Mouse (Mus musculus) inflammation-experienced regulatory T-cells (primary cell): ENCODE results near the gene Pipox. TPM values are rescaled to one million over a fixed set of nuclear protein-coding genes. Genes with fewer than 3 reads are reported as not detected.

Experiments
- polyA plus RNA-seq, 2 experiments: library from polyadenylated mRNA; unstranded; fragments of 100-300 nt; shearing (Covaris generic); gene quantifications; one replicate each; pipeline ENCODE4 v1.2.1; 2017

Gene Pipox
- polyA plus RNA-seq = 1 to 10 TPM in 1 of 2 experiments, under 1 TPM in 1; 0.18 to 1.2 TPM

DNA sequence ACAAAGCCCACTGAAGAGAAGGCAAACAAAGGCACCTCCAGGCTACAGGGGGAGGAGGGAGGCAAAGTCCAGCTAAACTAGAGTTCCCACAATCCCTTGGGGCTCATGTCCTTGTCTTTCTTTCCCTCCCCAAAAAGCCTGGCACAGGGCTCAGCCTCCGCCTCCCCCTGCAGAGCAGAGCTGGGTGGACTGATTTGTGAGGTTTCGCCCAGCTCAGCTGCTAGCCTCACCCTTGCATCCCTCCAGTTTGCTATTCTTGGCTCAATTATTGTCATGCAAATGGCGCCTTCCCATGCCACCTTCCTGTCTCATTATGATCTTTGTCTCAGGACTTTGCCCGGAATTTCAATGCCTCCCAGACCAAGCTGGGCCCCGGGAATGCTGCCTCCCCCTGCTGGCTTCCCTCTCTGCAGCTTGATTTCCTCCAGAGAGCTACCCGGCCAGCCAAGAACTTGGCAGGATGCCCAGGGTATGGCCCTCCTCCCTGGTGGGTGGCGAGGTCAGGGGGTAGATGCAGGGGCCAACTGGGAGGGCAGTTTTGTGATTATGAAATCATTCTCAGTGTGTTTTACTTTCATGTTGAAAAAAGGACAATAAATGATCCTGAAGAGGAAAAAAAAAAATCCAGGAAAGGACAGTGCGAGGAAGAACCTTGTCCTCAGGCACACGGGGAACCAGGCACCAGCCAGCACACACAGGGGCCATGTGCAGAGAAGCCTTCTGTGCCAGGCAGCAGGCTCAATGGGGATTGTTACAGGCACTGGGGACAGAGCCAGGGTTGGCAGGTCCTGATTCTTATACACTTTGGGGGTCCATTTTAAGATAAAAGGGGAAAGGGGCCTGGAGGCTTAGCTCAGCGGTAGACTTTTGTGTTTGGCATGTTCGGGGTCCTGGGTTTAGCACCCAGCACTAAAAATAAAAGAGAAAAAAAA is at the start of gene Pipox:
Gene Pipox (minus strand): TSS at position 310 of the 932 bp plus-strand sequence.

DNA sequence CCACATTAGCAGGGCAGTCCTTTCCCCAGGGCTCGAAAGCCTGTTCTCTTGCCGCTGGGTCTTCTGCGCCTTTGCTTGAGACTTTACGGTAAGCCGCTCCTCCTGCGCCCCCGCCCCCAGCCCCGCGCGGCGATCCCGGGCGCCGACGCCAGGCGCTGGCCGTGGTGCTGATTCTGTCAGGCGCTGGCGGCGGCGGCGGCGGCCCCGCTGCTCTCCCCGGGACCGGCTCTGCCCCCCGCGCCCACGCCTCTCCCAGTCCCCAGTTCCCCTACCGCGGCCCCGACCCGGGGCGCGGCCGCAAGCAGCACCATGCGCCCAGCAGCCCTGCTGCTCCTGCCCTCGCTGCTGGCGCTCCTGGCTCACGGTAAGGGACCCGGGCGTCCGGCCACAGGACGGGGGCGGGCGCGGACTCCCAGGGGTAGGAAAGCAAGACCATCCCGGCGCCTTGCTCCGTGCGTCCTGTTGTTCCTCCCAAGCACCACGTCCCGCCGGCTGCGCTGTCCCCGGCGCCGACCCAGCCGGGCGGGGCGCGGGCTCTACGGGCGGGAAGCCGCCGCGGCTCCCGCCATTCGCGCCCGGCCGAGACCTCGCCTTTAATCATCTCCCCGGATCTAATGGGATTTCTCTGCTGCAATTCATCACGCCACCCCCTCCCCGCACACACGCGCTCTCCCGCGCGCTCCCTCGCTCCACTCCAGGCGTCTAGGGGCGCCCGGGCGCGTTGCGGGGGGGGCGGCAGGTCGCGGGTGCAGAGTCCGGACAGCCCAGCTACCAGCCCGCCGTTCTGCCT is 37.0 kb upstream of the Pipox start, which contains the start of gene Sez6:
Gene Sez6 (plus strand): TSS at position 50 of the 790 bp plus-strand sequence.

Other genes starting within 250 kb of the Pipox start
- gene Nufip2, start 207.9 kb downstream of the Pipox start, polyA plus RNA-seq = 10 to 100 TPM; 47.9 to 64.4 TPM
- under 1 TPM; 0.19 to 0.61 TPM for gene Cryba1, start 168.8 kb downstream of the Pipox start, polyA plus RNA-seq
- 10 to 100 TPM; 54.4 to 62.9 TPM for gene Myo18a, start 130.8 kb downstream of the Pipox start, polyA plus RNA-seq
- gene Gm10277, start 106.3 kb downstream of the Pipox start, polyA plus RNA-seq = 1 to 10 TPM in 1 of 2 experiments, not detected in 1; 1.4 TPM
- 1 to 10 TPM in 1 of 2 experiments, under 1 TPM in 1; 0.18 to 1.2 TPM for gene Sez6, start 36.7 kb upstream of the Pipox start, polyA plus RNA-seq
- gene Phf12, start 88.7 kb upstream of the Pipox start, polyA plus RNA-seq = 10 to 100 TPM; 39.8 to 49.5 TPM
- 10 to 100 TPM in 1 of 2 experiments, 1 to 10 TPM in 1; 3.5 to 11.3 TPM for gene Dhrs13, start 138.2 kb upstream of the Pipox start, polyA plus RNA-seq
- gene Flot2, start 143.8 kb upstream of the Pipox start, polyA plus RNA-seq = 10 to 100 TPM; 45.2 to 46.9 TPM
- 10 to 100 TPM; 35.2 to 42.6 TPM for gene Eral1, start 186.3 kb upstream of the Pipox start, polyA plus RNA-seq
- gene Fam222b, start 200.6 kb upstream of the Pipox start, polyA plus RNA-seq = 10 to 100 TPM; 16.4 to 22.2 TPM